Mouse (Mus musculus) megakaryocyte, embryonic 14.5 days (primary cell): Measurements from ENCODE around the gene Pibf1. TPM values are rescaled to one million over a fixed set of nuclear protein-coding genes. Genes with fewer than 3 reads are reported as not detected.

Experiments used
- H3K27me3 ChIP-seq: replicated peaks from 2 replicates; pipeline ENCODE3; 2012; ENCODE audit warnings: inconsistent platforms
- H3K36me3 ChIP-seq: replicated peaks from 2 replicates; pipeline ENCODE3; 2012; ENCODE audit warnings: low read length, inconsistent platforms, mixed read lengths
- H3K4me1 ChIP-seq: 2 replicates; pipeline ENCODE4 v1.6.1; 2012; ENCODE audit warnings: inconsistent platforms
- H3K4me3 ChIP-seq: replicated peaks from 2 replicates; pipeline ENCODE3; 2012; ENCODE audit warnings: moderate library complexity, mild to moderate bottlenecking, inconsistent platforms
- H3K9me3 ChIP-seq: 2 replicates; pipeline ENCODE4 v1.6.1; 2012; ENCODE audit warnings: inconsistent platforms
- FLI1 ChIP-seq: IDR thresholded peaks from 2 replicates; pipeline ENCODE4 v1.6.1; 2012; ENCODE audit warnings: low read length, inconsistent platforms, mixed read lengths
- GATA1 ChIP-seq: IDR thresholded peaks from 3 replicates; pipeline ENCODE4 v1.6.1; 2012; ENCODE audit warnings: mixed read lengths, low read length, inconsistent platforms, borderline replicate concordance
- polyA plus RNA-seq: library from polyadenylated mRNA; stranded (reverse); fragments of >175 nt; gene quantifications from 2 replicates; pipeline ENCODE4 v1.2.3, GENCODE M21; 2012; ENCODE audit warnings: low replicate concordance; ENCODE audit not compliant: insufficient read depth

Gene Pibf1
- polyA plus RNA-seq, 1 experiment, result 0.36 TPM

- Histone ChIP-seq H3K27me3 (no peaks in the 10 kb centered on the region), H3K4me3 (no peak overlapping the region), H3K4me1 (no peaks in the 10 kb centered on the region), H3K9me3 (no peaks in the 10 kb centered on the region), H3K36me3 (peaks cover 41% of the 10 kb centered on the region)
- TF ChIP-seq FLI1 (no peak), GATA1 (no peak)
Observed at GRCm38 (mm10) chr14:99190153-99190790, 91.0 kb downstream of the Pibf1 start.

- TF ChIP-seq FLI1 (no peak), GATA1 (no peak)
- H3K4me1 ChIP-seq, result peaks cover under 1% of the 10 kb centered on the region; the same call in 1 of the 2 replicates
- H3K36me3 ChIP-seq, result peaks cover 44% of the 10 kb centered on the region
- H3K4me3 ChIP-seq, result no peak overlapping the region
- no peaks in the 10 kb centered on the region for H3K27me3 ChIP-seq
- H3K9me3 ChIP-seq, result no peaks in the 10 kb centered on the region
Observed at GRCm38 (mm10) chr14:99205865-99206264, 106.6 kb downstream of the Pibf1 start.

- Histone ChIP-seq H3K4me3 (no peak overlapping the region), H3K4me1 (no peaks in the 10 kb centered on the region), H3K9me3 (no peaks in the 10 kb centered on the region), H3K36me3 (peaks cover 49% of the 10 kb centered on the region), H3K27me3 (no peaks in the 10 kb centered on the region)
- TF ChIP-seq FLI1 (no peak), GATA1 (no peak)
Observed at GRCm38 (mm10) chr14:99206591-99206990, 107.4 kb downstream of the Pibf1 start.

- Histone ChIP-seq H3K4me1 (no peaks in the 10 kb centered on the region), H3K36me3 (peaks cover 23% of the 10 kb centered on the region), H3K9me3 (no peaks in the 10 kb centered on the region), H3K4me3 (no peak overlapping the region), H3K27me3 (no peaks in the 10 kb centered on the region)
- no peak for TF ChIP-seq GATA1
- TF ChIP-seq FLI1, result no peak
Observed at GRCm38 (mm10) chr14:99210431-99210830, 111.2 kb downstream of the Pibf1 start.

- Histone ChIP-seq H3K9me3 (no peaks in the 10 kb centered on the region), H3K4me3 (no peak overlapping the region), H3K36me3 (peaks cover 44% of the 10 kb centered on the region), H3K4me1 (no peaks in the 10 kb centered on the region), H3K27me3 (no peaks in the 10 kb centered on the region)
- no peak for TF ChIP-seq GATA1
Observed at GRCm38 (mm10) chr14:99218396-99219012, 119.3 kb downstream of the Pibf1 start.

GRCm38 (mm10) chr14:99219757-99220171 lies 120.5 kb downstream of the Pibf1 start:
- Histone ChIP-seq H3K9me3 (no peaks in the 10 kb centered on the region), H3K27me3 (no peaks in the 10 kb centered on the region), H3K36me3 (peaks cover 54% of the 10 kb centered on the region), H3K4me3 (no peak overlapping the region), H3K4me1 (no peaks in the 10 kb centered on the region)
- no peak for TF ChIP-seq FLI1
- no peak for TF ChIP-seq GATA1

- no peaks in the 10 kb centered on the region for H3K9me3 ChIP-seq
- no peaks in the 10 kb centered on the region for H3K27me3 ChIP-seq
- no peaks in the 10 kb centered on the region for H3K4me1 ChIP-seq
- H3K4me3 ChIP-seq, result no peak overlapping the region
- no peak for TF ChIP-seq FLI1
- TF ChIP-seq GATA1, result no peak
- peaks cover 57% of the 10 kb centered on the region for H3K36me3 ChIP-seq
Observed at GRCm38 (mm10) chr14:99225929-99226328, 126.7 kb downstream of the Pibf1 start.

GRCm38 (mm10) chr14:99229071-99229780 lies 130.0 kb downstream of the Pibf1 start:
- H3K9me3 ChIP-seq, result no peaks in the 10 kb centered on the region
- H3K27me3 ChIP-seq, result no peaks in the 10 kb centered on the region
- H3K4me3 ChIP-seq, result no peak overlapping the region
- no peak for TF ChIP-seq FLI1
- TF ChIP-seq GATA1, result no peak
- H3K4me1 ChIP-seq, result no peaks in the 10 kb centered on the region
- peaks cover 57% of the 10 kb centered on the region for H3K36me3 ChIP-seq

GRCm38 (mm10) chr14:99233056-99233455 lies 133.8 kb downstream of the Pibf1 start:
- Histone ChIP-seq H3K27me3 (no peaks in the 10 kb centered on the region), H3K9me3 (no peaks in the 10 kb centered on the region), H3K36me3 (peaks cover 60% of the 10 kb centered on the region), H3K4me3 (no peak overlapping the region), H3K4me1 (no peaks in the 10 kb centered on the region)
- TF ChIP-seq FLI1, result no peak
- no peak for TF ChIP-seq GATA1

- Histone ChIP-seq H3K9me3 (no peaks in the 10 kb centered on the region), H3K36me3 (peaks cover 54% of the 10 kb centered on the region), H3K4me3 (no peak overlapping the region), H3K4me1 (no peaks in the 10 kb centered on the region), H3K27me3 (no peaks in the 10 kb centered on the region)
- TF ChIP-seq GATA1 (no peak), FLI1 (no peak)
Observed at GRCm38 (mm10) chr14:99237115-99237514, 137.9 kb downstream of the Pibf1 start.
